Mouse (Mus musculus) skeletal muscle tissue, adult 2 months (tissue): ENCODE data around the gene Snx3.
A peak's percentile ranks its signal among the peaks of the same experiment; 100 is the strongest.

Experiments used
- DNase-seq: peaks from one replicate; pipeline ENCODE4 v3.0.0-alpha.2; 2012; ENCODE audit warnings: low read depth, low spot score

The Snx3 gene

DNA sequence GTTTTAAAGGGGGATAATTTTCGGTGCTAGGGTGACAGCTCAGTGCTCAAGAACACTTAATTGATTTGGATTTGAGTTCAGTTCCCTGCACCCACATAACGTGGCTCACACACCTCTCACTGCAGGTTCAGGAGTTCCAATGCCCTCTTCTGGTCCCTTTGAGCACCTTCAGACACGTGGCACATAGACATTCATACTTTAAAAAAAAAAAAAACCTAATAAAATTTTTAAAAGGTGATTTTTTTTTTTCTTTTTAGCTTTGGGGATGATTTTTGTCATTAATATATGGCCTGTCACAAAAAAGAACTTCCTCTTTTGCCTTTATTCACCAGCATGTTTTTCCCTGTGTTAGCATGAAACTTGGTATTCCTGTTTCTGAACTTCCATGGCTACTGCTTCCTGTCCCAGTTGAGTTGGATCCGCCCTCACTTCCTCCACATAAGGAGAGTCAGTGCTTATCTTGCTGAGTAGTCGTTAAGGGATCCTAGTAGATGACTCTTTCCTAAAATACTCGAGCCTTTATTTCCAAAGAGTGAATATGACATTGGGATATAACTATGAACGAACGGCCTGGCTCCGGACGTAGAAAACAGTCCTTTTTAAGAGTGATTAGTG lies 2.4 kb downstream of the Snx3 start:
- peak; percentile 25 for DNase-seq

DNA sequence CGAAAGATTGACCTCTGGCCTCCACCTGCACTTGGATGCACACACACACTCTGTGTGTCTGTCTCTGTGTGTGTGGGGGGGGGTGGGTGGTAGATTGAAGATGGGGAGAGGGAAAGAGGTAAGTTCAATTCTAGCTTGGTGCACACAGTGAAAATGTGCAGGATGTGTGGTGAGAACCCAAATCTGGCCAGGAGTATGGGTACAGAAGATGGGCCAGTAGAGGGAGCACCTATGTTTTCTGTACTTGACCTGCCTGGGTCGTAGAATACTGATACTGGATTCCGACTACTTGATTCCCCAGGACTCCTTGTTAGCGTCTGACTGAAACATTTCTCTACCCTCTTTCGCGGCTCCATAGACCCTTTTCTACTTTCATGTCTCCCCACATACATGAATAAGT lies 8.3 kb downstream of the Snx3 start:
- no peak for DNase-seq

DNA sequence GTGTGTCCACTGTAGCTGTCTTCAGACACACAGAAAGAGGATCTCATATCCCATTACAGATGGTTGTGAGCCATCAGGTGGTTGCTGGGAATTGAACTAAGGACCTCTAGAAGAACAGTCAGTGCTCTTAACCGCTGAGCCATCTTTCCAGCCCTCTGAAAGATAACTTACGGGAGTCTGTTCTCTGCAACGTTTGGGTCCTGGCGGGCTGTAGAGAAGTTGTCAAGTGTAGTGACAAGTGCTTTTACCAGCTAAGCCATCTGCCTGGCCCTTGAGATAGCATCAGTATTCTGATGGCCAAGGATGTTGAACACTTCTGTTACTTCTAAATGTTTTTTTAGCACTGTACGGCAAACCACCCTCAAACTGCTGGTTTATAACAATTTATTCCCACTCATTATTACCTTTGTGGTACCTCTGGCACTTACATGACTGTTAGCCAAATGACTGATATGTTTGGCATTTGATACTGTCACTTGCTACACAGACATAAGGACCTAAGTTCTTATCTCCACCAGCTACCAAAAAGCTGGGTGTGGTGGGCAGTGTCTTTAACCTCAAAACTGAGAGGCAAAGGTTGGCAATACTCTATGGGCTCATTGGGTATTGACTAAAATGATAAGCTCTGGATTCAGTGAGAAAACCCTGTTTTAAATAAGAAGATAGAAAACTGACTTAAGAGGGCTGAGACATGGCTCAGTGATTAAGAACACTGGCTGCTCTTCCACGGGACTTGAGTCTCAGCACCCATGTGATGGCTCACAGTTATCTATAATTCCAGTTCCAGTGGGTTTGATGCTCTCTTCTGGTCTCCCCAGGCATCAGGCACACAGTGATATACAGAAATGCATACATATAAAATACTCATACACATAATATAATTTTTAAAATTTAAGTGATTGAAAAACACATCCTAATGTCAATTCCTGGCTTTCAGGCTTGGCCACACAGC lies 9.6 kb downstream of the Snx3 start:
- no peak for DNase-seq

DNA sequence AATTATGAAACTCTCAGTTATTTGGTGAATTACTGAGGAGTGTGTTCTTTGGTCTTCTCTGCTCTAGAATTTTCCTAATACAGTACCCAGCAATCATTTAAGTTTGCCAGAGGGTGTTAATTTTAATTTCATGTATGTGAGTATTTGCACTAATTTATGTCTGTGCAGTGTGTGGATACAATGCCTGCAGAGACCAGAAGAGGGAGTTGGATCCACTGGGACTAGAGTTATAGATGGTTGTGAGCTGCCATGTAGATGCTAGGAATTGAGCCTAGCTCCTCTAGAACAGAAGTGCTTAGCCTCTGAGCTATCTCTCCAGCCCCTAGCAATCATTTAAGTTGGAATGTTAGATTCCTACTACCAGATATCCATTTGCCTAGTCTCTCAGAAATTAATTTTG lies 12.3 kb downstream of the Snx3 start:
- no peak for DNase-seq

DNA sequence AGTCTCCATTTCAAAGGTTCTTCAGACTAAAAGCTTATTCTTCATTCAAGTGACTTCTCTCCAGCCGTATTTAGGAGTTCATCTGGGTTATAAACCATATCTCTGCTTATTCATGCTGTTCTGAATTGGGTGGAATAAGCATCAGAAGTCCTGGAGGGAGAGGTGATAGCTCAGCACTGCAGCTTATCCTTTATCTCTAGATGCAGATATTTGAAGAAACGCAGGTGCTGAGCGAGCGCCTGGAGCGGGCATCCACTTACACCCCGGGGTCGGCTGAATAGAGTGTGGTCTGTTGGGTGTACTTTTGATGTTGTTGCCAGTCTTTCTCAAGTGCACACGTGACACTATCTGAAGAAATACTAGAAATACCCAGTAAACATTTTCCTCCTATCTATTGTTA lies 16.5 kb downstream of the Snx3 start:
- DNase-seq = no peak

DNA sequence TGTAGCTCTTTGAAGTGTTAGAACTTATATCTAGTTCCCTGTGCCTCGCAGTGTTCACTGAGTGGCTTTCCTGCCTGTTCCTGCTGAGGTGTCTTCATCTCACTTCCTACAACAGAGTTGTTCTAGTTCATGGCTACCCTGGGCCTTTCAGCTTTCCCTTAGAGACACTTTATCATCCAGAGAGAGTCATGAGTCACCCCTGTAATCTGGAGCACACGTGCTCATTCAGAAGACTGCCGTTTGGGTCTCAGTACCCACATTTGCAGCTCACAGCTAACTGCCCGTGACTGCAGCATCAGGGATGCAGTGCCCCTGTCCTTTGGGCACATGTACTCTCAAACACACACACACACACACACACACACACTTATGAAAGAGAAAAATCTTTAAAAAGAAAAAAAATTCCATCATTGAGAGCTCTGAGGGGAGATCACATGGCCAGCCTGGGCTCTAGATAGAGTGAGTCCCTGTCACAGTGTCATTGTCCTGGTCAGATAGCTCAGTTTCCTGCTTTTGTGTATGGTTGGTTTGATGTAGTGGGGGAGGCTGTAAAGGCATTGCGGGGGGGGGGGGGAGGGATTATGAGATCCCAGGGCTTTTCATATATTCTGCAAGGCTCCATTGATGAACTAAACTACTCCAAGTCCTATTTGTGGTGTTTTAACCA lies 19.6 kb downstream of the Snx3 start:
- no peak for DNase-seq

DNA sequence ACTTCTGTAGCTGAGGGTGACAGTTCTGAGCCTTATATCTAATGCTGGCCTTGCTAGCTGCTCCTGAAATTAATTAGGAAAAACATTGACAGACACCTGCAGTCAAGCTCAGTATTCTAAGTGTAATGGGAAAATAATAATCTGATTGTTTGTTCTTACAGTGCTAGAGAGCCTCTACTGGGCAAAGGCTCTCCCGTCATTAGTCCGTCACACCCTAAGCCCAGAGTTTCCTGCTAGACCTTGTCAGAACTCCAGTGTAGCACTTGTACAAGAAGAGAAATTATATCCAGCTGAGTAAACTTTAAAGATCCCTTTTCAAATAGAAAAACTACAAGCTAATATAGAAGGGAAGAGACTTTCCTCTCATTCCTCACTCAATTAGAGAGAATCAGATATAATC lies 21.1 kb downstream of the Snx3 start:
- no peak for DNase-seq

DNA sequence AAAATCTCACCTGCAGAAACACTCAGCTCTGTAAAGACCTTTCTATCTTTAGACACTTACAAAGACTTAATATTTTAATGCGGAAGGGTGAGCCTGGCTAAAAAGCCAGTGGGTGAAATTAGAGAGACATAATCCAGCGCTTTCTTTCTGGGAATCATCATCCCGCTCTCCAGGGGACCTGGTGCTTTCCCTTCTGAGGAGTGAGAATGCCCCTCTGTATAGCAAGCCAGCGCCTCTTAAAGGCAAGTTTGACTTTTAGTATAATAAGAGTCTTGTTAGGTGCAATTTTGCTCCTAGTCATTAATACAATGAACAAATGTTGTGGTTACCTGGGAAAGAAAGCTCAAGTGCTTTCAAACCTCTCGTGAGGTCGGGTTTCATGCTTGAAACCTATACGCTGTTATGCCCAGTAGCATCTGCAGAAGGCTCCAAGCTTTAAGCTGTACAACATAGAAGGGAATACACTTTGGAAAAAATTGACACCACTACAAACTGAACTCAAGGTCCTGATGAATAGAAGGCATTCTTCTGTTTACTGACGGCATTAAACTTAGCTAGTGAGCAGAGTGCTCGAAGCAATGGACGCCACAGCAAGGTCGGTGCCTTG lies 21.8 kb downstream of the Snx3 start:
- DNase-seq = no peak

DNA sequence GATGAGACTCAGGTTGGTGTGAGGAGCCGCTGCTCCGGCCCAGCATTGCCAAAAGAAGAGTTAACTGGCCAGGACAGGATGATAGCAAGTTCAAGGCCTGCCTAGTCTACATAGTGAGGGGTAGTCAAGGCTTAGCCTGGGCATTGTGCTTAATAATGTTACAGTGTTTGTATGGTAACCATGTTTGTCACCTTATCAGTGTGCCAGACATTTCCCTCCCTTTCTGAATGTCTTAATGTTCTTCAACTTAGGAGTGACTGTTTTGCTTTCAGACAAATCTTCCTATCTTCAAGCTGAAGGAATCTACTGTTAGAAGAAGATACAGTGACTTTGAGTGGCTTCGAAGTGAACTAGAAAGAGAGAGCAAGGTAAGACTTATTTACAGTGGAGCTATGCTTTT lies 23.9 kb downstream of the Snx3 start:
- no peak for DNase-seq

DNA sequence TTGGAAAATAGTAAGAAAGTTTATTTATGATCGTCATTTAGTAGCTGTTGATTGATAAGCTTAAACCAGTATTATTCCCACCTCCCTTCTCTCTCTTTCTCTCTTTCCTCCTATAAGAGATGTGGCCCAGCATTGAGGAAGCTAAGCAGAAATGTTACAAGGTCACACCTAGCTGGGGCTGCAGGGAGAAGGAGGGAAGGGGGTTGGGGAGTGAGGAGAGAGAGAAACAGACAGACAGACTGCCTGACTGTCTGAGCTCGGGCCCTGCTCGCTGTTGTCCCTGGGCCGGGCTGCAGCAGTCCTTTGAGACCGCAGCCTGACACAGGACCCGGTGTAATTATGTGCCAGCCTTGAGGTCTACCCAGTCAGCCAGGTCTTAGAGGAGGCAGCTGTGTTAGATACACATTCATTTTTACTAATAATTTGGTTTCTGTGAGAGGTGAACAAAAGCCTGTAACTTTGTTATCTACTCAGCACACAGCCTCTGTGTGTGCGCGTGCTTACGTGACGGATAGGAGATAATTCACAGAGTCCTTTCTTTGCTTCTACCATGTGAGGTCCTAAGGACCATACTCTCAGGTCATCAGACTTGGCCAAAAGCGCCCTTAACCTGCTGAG lies 32.1 kb downstream of the Snx3 start:
- DNase-seq = no peak

DNA sequence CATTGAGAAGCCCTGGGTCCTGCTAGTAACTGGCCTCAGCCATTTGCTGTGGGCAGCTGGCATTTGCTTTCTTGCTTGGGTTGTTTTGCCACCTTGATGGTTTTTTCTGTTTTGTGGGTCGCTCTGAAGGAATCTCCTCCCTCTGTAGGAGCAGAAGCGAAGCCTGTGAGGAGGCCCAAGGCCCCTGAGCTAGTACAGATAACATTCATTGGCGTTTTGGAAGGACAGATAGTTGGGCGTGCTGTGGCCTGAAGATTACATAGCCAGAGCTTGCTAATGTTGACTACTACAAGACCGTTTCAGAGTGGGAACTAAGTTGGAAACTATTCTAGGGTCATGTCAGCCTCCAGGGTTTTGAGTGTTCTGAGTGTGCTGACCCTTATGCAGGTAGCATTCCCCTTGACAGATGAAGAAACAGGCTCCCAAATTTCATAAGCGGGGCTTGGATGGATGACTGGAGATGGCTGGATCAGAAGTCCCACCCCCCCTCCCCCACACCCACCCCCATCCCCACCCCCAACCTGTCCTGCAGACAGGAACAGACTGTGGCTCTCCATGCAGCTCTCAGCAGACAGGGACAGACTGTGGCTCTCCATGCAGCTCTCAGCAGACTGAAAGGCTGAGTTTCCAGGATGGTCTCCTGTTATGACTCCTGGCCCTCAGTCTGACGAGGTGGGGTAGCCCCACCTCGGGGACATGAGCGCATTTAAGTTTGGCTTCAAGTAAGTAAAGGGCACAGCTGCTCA lies 35.9 kb downstream of the Snx3 start:
- DNase-seq = no peak

DNA sequence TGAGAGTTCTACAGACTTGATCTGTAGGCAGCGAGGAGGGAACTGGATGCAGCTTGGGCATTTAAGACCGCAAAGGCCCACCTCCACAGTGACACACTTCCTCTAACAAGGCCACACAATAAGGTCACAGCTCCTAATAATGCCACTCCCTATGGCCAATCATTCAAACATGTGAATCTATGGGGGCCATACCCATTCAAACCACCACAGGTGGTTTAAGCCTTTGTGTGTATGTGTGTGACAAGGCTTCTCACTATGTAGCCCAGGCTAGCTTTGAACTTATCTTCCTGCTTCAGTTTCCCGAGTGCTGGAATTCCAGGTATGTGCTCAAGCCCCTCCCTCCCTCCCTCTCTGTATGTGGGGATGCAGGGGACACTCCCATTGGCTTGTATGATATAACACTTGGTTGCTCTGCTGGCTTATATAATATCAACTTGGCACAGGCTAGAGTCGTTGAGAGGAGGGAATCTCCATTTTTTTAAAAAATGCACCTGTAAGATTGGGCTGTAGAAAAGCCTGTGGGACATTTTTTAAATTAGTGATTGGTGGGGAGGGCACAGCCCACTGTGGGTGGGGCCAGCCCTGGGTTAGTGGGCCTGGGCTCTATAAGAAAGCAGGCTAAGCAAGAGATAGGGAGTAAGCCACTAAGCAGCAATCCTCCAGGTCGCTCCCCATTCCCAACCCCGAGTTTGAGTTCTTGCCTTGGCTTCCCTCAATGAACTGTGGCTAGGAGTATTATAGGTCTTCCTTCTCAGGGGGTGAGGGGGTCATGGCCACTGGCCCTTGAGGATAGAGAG lies 44.1 kb downstream of the Snx3 start:
- no peak for DNase-seq

DNA sequence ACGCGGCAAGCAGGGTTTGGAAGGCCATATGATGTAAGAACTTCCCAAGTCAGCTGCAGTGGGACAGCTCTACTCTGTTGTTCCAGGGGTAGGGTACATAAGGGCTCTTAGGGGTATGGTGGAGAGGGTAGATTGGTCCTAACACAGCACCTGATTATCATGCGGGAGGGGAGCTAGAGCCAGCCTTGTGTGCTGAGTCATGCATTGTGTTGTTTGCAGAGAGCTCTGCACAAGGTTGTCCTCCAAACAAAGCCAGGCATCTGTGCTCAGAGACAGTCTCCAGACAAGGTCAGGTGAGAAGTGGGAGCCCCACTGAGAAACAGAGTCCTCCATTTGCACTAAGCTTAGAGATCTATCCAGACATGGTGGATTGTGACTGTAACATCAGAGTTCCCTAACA lies 44.7 kb downstream of the Snx3 start:
- DNase-seq = no peak

DNA sequence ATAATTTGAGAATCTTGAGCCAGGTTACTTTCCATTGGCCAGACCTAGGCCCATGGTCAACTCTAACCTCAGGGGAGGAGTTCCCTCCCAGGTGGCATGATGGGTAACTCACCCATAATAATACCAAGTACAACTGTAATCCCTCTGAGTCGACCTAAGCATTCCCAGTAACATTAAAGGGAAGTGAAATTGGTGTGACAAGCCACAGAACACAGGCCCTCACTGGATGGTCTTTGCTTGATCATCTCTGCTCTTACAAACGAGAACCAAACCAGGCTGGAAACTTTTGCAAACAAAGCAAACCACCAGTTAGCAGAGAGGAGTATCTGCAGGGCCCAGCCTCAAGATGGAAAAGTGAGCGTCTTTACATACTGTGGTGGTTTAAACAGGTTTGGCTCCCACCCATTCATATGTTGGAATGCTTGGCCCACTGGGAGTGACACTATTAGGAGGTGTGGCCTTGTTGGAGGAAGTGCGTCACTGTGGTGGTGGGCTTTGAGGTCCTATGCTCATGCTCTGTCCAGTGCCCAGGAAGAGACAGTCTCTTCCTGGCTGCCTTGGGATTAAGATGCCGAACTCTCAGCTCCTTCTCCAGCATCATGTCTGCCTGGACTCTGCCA lies 57.9 kb downstream of the Snx3 start:
- no peak for DNase-seq

DNA sequence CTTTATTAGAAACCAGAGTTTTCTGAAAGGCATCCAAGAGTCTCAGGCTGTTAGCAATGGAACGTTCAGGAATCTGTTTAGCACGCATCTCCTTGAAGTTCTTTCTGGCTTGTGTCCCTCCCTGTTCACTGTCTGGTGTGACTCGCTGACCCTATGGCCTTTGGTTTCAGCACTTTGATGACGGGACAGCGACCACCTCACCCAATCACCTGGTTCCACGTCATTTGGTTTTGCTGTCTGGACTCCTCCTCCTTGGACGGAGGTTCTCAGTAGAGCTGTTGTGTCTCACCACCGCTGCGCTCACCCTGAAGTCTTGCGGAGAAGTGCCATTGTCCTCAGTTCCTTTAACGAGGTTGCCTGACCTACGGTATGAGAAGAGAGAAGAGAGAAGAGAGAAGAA lies 60.4 kb downstream of the Snx3 start:
- DNase-seq = no peak

DNA sequence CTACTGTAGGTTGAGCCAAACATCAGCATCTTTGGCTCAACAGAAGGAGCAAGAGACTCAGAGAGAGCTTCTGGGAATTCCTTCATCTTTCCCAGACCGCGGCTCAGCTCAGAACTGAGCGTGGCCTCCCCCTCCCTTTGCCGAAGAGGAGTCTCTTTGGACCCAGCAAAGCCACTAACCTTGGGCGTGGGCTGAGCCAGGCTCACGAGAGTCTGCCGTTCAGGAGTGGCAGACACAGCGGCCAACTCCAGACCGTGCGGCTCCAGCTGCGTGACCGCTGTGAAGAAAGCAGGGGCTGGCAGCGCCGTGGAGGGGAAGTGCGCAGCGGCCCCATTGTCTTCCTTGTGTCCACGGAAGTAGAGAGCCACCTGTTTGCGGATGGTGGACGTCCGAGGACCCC lies 70.7 kb downstream of the Snx3 start:
- no peak for DNase-seq

DNA sequence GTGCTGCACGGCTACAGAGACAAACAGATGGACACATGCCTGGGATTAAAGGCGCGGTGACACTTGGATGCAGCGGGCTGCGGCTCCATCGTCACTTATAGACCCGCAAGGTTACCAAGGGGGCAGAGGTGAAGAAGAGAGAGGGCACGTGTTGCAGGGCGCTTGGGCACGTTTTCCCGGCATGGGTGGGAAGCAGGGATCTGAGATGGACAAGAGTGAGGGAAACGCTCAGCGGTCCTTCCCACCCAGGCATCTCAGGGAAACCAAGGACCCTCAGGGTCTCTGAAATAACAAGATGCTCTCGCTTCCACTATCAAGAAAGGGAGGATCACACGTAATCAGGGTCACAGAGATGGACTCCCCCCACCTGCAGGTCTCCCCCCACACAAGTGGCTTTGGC lies 71.1 kb downstream of the Snx3 start:
- DNase-seq = no peak

DNA sequence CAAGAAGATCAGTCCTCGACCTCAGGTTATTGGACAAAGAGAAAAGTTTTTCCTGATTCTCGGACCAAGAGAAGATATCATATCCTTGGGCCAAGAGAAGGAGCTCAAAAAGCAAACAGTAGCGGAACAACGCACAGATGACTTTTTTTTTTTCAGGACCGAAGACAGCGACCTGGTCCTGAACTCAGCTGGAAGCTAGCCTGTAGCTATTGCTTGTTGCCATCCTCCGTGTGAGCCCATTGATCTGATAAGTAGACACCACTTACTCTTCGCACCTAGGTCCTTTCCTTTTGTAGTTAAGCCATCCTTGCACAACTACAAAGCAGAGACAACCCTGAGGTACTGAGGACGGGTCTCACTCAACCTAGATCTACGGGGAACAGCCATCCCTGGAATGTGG lies 72.8 kb downstream of the Snx3 start:
- DNase-seq = no peak

DNA sequence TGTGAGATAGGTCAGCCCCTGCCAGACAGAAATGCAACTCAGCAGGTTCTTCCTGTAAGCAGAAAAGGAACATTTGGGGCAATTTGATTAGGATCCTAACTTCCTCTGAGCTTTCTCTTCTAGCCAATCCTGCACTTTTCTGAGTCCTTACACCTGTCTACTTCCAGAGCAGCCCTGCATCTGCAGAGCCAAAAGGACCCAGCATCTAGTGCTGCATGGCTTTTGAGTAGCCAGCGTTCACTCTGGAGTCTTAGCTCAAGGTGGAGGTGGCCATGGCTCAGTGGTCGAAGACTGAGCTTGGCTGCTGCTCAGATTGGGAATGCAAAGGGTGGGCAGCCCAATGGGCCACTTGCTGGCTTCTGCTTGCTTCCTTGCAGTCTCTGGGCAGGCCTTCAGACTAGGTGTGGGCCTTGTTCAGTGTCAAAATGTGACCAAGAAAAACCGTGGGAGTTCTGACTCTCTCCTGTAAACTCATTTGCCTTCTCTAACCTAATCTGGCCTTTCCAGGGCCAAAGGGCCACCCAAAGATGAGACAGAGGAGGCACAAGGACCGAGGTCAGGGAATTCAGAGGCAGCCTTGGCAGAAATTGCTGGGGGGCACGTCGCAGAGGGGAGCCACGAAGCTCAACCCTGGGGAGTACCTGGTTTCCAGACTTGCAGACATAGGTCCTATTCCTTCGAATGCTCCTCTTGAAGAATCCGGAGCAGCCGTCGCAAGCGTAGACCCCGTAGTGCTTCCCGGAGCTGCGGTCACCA lies 75.9 kb downstream of the Snx3 start:
- DNase-seq = no peak
